Mouse (Mus musculus) limb, embryonic 14.5 days (tissue): ENCODE data around the gene Eif3c. TPM values are rescaled to one million over a fixed set of nuclear protein-coding genes. Genes with fewer than 3 reads are reported as not detected.

ENCODE experiments used
- ATAC-seq: fragments of 200-750 bp; cut with Nextera tagmentation; 2 replicates; pipeline ENCODE4 v1.8.0; 2017; ENCODE audit warnings: low read depth, moderate number of reproducible peaks, moderate TSS enrichment; ENCODE audit not compliant: low FRiP score
- DNase-seq: peaks from one replicate; pipeline ENCODE4 v3.0.0-alpha.2; 2015; ENCODE audit warnings: low spot score
- H3K27ac ChIP-seq: fragments of 300-500 bp; sonication (generic); replicated peaks from 2 replicates; pipeline ENCODE4 v1.5.1; 2014; ENCODE audit warnings: low read depth, mild to moderate bottlenecking, low read length, moderate library complexity, mixed read lengths
- H3K27me3 ChIP-seq: fragments of 300-500 bp; sonication (generic); 2 replicates; pipeline ENCODE4 v1.6.1; 2014; ENCODE audit warnings: low read length, mixed read lengths; ENCODE audit not compliant: control insufficient read depth, insufficient read depth
- H3K36me3 ChIP-seq: fragments of 300-500 bp; sonication (generic); 2 replicates; pipeline ENCODE4 v1.6.1; 2014; ENCODE audit warnings: mild to moderate bottlenecking, low read length, moderate library complexity, mixed read lengths; ENCODE audit not compliant: control insufficient read depth, insufficient read depth
- H3K4me1 ChIP-seq: fragments of 300-500 bp; sonication (generic); 2 replicates; pipeline ENCODE4 v1.6.1; 2014; ENCODE audit warnings: antibody characterized with exemption, low read length, mixed read lengths; ENCODE audit not compliant: control insufficient read depth, insufficient read depth
- H3K4me2 ChIP-seq: fragments of 300-500 bp; sonication (generic); replicated peaks from 2 replicates; pipeline ENCODE4 v1.6.1; 2014; ENCODE audit warnings: low read depth, mild to moderate bottlenecking, low read length, moderate library complexity; ENCODE audit not compliant: severe bottlenecking
- H3K4me3 ChIP-seq: fragments of 300-500 bp; sonication (generic); replicated peaks from 2 replicates; pipeline ENCODE4 v1.5.1; 2014; ENCODE audit warnings: low read length
- H3K9ac ChIP-seq: fragments of 300-500 bp; sonication (generic); 2 replicates; pipeline ENCODE4 v1.6.1; 2014; ENCODE audit warnings: mild to moderate bottlenecking, low read depth, low read length, moderate library complexity; ENCODE audit not compliant: severe bottlenecking
- H3K9me3 ChIP-seq: fragments of 300-500 bp; sonication (generic); 2 replicates; pipeline ENCODE4 v1.6.1; 2016; ENCODE audit warnings: low read length; ENCODE audit not compliant: control insufficient read depth
- POLR2A ChIP-seq: fragments of 200-500 bp; IDR thresholded peaks from 2 replicates; pipeline ENCODE4 v1.8.0; 2012; ENCODE audit warnings: inconsistent platforms, mild to moderate bottlenecking, moderate library complexity, borderline replicate concordance; ENCODE audit not compliant: insufficient read depth, insufficient read length; ENCODE audit errors: extremely low read depth
- WGBS: fragments of 180-500 bp; shearing (Covaris S2); extraction: QIAGEN DNeasy Blood & Tissue Kit; methylation state at CpG from one replicate; pipeline ENCODE4 v1.1.7; 2014; 5-methylcytosine and 5-hydroxymethylcytosine counted together
- microRNA-seq: library from miRNA; unstranded; fragments of <30 nt; microRNA quantifications from one replicate; pipeline ENCODE4, GENCODE M21; 2016
- polyA plus RNA-seq, 2 experiments: library from polyadenylated mRNA; depleted of rRNA in 1 of 2; stranded (reverse) in 1 of 2; unstranded in 1 of 2; fragments of >200 nt; fragmentation: Nextera tagmentation in 1 of 2; extraction: Ambion mirVana in 1 of 2; gene quantifications; 2 replicates each; pipeline versions ENCODE4 v1.2.1 to v1.2.3; 2012 to 2014

Eif3c gene
- polyA plus RNA-seq, 2 experiments: 115 to 169 TPM

GRCm38 (mm10) chr7:126499416-126499815 is 66.8 kb downstream of the Eif3c start:
- TF ChIP-seq POLR2A: no peak
- no peak overlapping the region for H3K4me2 ChIP-seq
- H3K9me3 ChIP-seq: no peaks in the 10 kb centered on the region
- no peak overlapping the region for H3K27ac ChIP-seq
- H3K4me1 ChIP-seq: peaks cover 13% of the 10 kb centered on the region
- no peak overlapping the region for H3K9ac ChIP-seq
- no peak overlapping the region for H3K4me3 ChIP-seq
- H3K27me3 ChIP-seq: no peaks in the 10 kb centered on the region
- DNase-seq: no peak
- WGBS: 95% methylated on average over 7 of the region's 7 CpGs
- peaks cover 70% of the 10 kb centered on the region for H3K36me3 ChIP-seq
- no peak for ATAC-seq

GRCm38 (mm10) chr7:126497966-126498365 is 68.2 kb downstream of the Eif3c start:
- ATAC-seq (no peak), DNase-seq (no peak)
- Histone ChIP-seq H3K27ac (no peak overlapping the region), H3K9me3 (no peaks in the 10 kb centered on the region), H3K9ac (no peak overlapping the region), H3K4me3 (no peak overlapping the region), H3K4me1 (peaks cover 8% of the 10 kb centered on the region; the same call in 1 of the 2 replicates), H3K36me3 (peaks cover 84% of the 10 kb centered on the region), H3K4me2 (no peak overlapping the region), H3K27me3 (no peaks in the 10 kb centered on the region)
- TF ChIP-seq POLR2A: no peak
- WGBS: 93% methylated on average over 12 of the region's 12 CpGs

- H3K9me3 ChIP-seq: no peaks in the 10 kb centered on the region
- DNase-seq: no peak
- no peak overlapping the region for H3K4me2 ChIP-seq
- H3K4me3 ChIP-seq: no peak overlapping the region
- no peak for TF ChIP-seq POLR2A
- no peaks in the 10 kb centered on the region for H3K27me3 ChIP-seq
- ATAC-seq: no peak
- peaks cover 98% of the 10 kb centered on the region for H3K36me3 ChIP-seq
- H3K4me1 ChIP-seq: peaks cover 6% of the 10 kb centered on the region; the same call in 1 of the 2 replicates
- H3K27ac ChIP-seq: no peak overlapping the region
- no peak overlapping the region for H3K9ac ChIP-seq
- whole genome bisulfite sequencing: 89% methylated on average over 5 of the region's 5 CpGs
Observed at GRCm38 (mm10) chr7:126496475-126496874, 69.7 kb downstream of the Eif3c start.

Small RNAs within 50 kb of the gene (microRNA-seq; reads per million reads assigned to microRNA genes)
- gene Mir7059: 0.69 reads per million

Other genes with a start within 250 kb of the Eif3c start
- gene Lat, start 196.8 kb downstream of the Eif3c start, polyA plus RNA-seq (2012; rRNA removed): 3.7 and 4.1 TPM in 2 replicates
- gene Lat, start 196.8 kb downstream of the Eif3c start, polyA plus RNA-seq (2014; fragmentation: Nextera tagmentation; extraction: Ambion mirVana): 2.7 and 4.1 TPM in 2 replicates
- gene Spns1, start 189.0 kb downstream of the Eif3c start, polyA plus RNA-seq (2012; rRNA removed): 158 and 195 TPM in 2 replicates
- gene Spns1, start 189.0 kb downstream of the Eif3c start, polyA plus RNA-seq (2014; fragmentation: Nextera tagmentation; extraction: Ambion mirVana): 47.0 and 51.7 TPM in 2 replicates
- gene Nfatc2ip, start 169.7 kb downstream of the Eif3c start, polyA plus RNA-seq (2012; rRNA removed): 10.2 and 11.9 TPM in 2 replicates
- 3.1 and 3.5 TPM in 2 replicates for gene Nfatc2ip, start 169.7 kb downstream of the Eif3c start, polyA plus RNA-seq (2014; fragmentation: Nextera tagmentation; extraction: Ambion mirVana)
- 0.09 and 0.18 TPM in 2 replicates for gene Cd19, start 151.5 kb downstream of the Eif3c start, polyA plus RNA-seq (2012; rRNA removed)
- 0.19 TPM in 1 of 2 replicates, not detected in the other for gene Cd19, start 151.5 kb downstream of the Eif3c start, polyA plus RNA-seq (2014; fragmentation: Nextera tagmentation; extraction: Ambion mirVana)
- 35.1 and 35.2 TPM in 2 replicates for gene Rabep2, start 137.7 kb downstream of the Eif3c start, polyA plus RNA-seq (2012; rRNA removed)
- gene Rabep2, start 137.7 kb downstream of the Eif3c start, polyA plus RNA-seq (2014; fragmentation: Nextera tagmentation; extraction: Ambion mirVana): 30.7 and 31.2 TPM in 2 replicates
- gene Atp2a1, start 103.3 kb downstream of the Eif3c start, polyA plus RNA-seq (2012; rRNA removed): 89.8 and 106 TPM in 2 replicates
- gene Atp2a1, start 103.3 kb downstream of the Eif3c start, polyA plus RNA-seq (2014; fragmentation: Nextera tagmentation; extraction: Ambion mirVana): 93.9 and 131 TPM in 2 replicates
- 83.3 and 94.6 TPM in 2 replicates for gene Sh2b1, start 91.0 kb downstream of the Eif3c start, polyA plus RNA-seq (2012; rRNA removed)
- 50.2 and 53.7 TPM in 2 replicates for gene Sh2b1, start 91.0 kb downstream of the Eif3c start, polyA plus RNA-seq (2014; fragmentation: Nextera tagmentation; extraction: Ambion mirVana)
- gene Tufm, start 79.0 kb downstream of the Eif3c start, polyA plus RNA-seq (2012; rRNA removed): 109 and 111 TPM in 2 replicates
- gene Tufm, start 79.0 kb downstream of the Eif3c start, polyA plus RNA-seq (2014; fragmentation: Nextera tagmentation; extraction: Ambion mirVana): 125 TPM in 2 replicates
- gene Atxn2l, start 63.0 kb downstream of the Eif3c start, polyA plus RNA-seq (2012; rRNA removed): 170 and 223 TPM in 2 replicates
- gene Atxn2l, start 63.0 kb downstream of the Eif3c start, polyA plus RNA-seq (2014; fragmentation: Nextera tagmentation; extraction: Ambion mirVana): 51.4 and 56.2 TPM in 2 replicates
- gene Apobr, start 18.5 kb upstream of the Eif3c start, polyA plus RNA-seq (2012; rRNA removed): 0.96 and 1.0 TPM in 2 replicates
- 1.1 and 1.5 TPM in 2 replicates for gene Apobr, start 18.5 kb upstream of the Eif3c start, polyA plus RNA-seq (2014; fragmentation: Nextera tagmentation; extraction: Ambion mirVana)
- gene Cln3, start 19.4 kb upstream of the Eif3c start, polyA plus RNA-seq (2012; rRNA removed): 55.4 and 81.7 TPM in 2 replicates
- gene Cln3, start 19.4 kb upstream of the Eif3c start, polyA plus RNA-seq (2014; fragmentation: Nextera tagmentation; extraction: Ambion mirVana): 34.6 and 35.5 TPM in 2 replicates
- not detected in 2 replicates for gene Il27, start 28.5 kb upstream of the Eif3c start, polyA plus RNA-seq (2012; rRNA removed)
- not detected in 2 replicates for gene Il27, start 28.5 kb upstream of the Eif3c start, polyA plus RNA-seq (2014; fragmentation: Nextera tagmentation; extraction: Ambion mirVana)
- gene Nupr1, start 64.5 kb upstream of the Eif3c start, polyA plus RNA-seq (2012; rRNA removed): 5.8 and 11.6 TPM in 2 replicates
- 10.9 and 19.2 TPM in 2 replicates for gene Nupr1, start 64.5 kb upstream of the Eif3c start, polyA plus RNA-seq (2014; fragmentation: Nextera tagmentation; extraction: Ambion mirVana)
- 49.8 and 61.6 TPM in 2 replicates for gene Sgf29, start 82.9 kb upstream of the Eif3c start, polyA plus RNA-seq (2012; rRNA removed)
- gene Sgf29, start 82.9 kb upstream of the Eif3c start, polyA plus RNA-seq (2014; fragmentation: Nextera tagmentation; extraction: Ambion mirVana): 56.0 and 64.2 TPM in 2 replicates
- 6.9 and 7.0 TPM in 2 replicates for gene Sult1a1, start 110.0 kb upstream of the Eif3c start, polyA plus RNA-seq (2012; rRNA removed)
- 10.3 TPM in 2 replicates for gene Sult1a1, start 110.0 kb upstream of the Eif3c start, polyA plus RNA-seq (2014; fragmentation: Nextera tagmentation; extraction: Ambion mirVana)
- gene Bola2, start 129.0 kb upstream of the Eif3c start, polyA plus RNA-seq (2012; rRNA removed): 37.3 and 50.4 TPM in 2 replicates
- 121 and 122 TPM in 2 replicates for gene Bola2, start 129.0 kb upstream of the Eif3c start, polyA plus RNA-seq (2014; fragmentation: Nextera tagmentation; extraction: Ambion mirVana)
- 33.2 and 44.0 TPM in 2 replicates for gene Slx1b, start 129.4 kb upstream of the Eif3c start, polyA plus RNA-seq (2012; rRNA removed)
- gene Slx1b, start 129.4 kb upstream of the Eif3c start, polyA plus RNA-seq (2014; fragmentation: Nextera tagmentation; extraction: Ambion mirVana): 8.6 and 9.9 TPM in 2 replicates
- gene Coro1a, start 141.4 kb upstream of the Eif3c start, polyA plus RNA-seq (2012; rRNA removed): 33.4 and 45.7 TPM in 2 replicates
- gene Coro1a, start 141.4 kb upstream of the Eif3c start, polyA plus RNA-seq (2014; fragmentation: Nextera tagmentation; extraction: Ambion mirVana): 43.0 and 45.0 TPM in 2 replicates
- gene Mapk3, start 193.2 kb upstream of the Eif3c start, polyA plus RNA-seq (2012; rRNA removed): 134 and 151 TPM in 2 replicates
- 51.0 and 52.4 TPM in 2 replicates for gene Mapk3, start 193.2 kb upstream of the Eif3c start, polyA plus RNA-seq (2014; fragmentation: Nextera tagmentation; extraction: Ambion mirVana)
- gene Gdpd3, start 199.9 kb upstream of the Eif3c start, polyA plus RNA-seq (2012; rRNA removed): 13.6 and 15.0 TPM in 2 replicates
- gene Gdpd3, start 199.9 kb upstream of the Eif3c start, polyA plus RNA-seq (2014; fragmentation: Nextera tagmentation; extraction: Ambion mirVana): 3.2 and 4.3 TPM in 2 replicates
- gene Ypel3, start 210.5 kb upstream of the Eif3c start, polyA plus RNA-seq (2012; rRNA removed): 144 and 202 TPM in 2 replicates
- gene Ypel3, start 210.5 kb upstream of the Eif3c start, polyA plus RNA-seq (2014; fragmentation: Nextera tagmentation; extraction: Ambion mirVana): 131 and 151 TPM in 2 replicates
- gene Tbx6, start 215.1 kb upstream of the Eif3c start, polyA plus RNA-seq (2012; rRNA removed): 2.0 and 2.7 TPM in 2 replicates
- 0.29 and 0.41 TPM in 2 replicates for gene Tbx6, start 215.1 kb upstream of the Eif3c start, polyA plus RNA-seq (2014; fragmentation: Nextera tagmentation; extraction: Ambion mirVana)
- 238 and 252 TPM in 2 replicates for gene Ppp4c, start 226.1 kb upstream of the Eif3c start, polyA plus RNA-seq (2012; rRNA removed)
- gene Ppp4c, start 226.1 kb upstream of the Eif3c start, polyA plus RNA-seq (2014; fragmentation: Nextera tagmentation; extraction: Ambion mirVana): 268 and 269 TPM in 2 replicates
- 1.6 and 2.0 TPM in 2 replicates for gene Fam57b, start 231.3 kb upstream of the Eif3c start, polyA plus RNA-seq (2012; rRNA removed)
- gene Fam57b, start 231.3 kb upstream of the Eif3c start, polyA plus RNA-seq (2014; fragmentation: Nextera tagmentation; extraction: Ambion mirVana): 0.21 and 0.44 TPM in 2 replicates